Mouse (Mus musculus): Measurements from ENCODE around the gene Sugp2.
A peak's percentile ranks its signal among the peaks of the same experiment; 100 is the strongest.

Sugp2 gene

DNA sequence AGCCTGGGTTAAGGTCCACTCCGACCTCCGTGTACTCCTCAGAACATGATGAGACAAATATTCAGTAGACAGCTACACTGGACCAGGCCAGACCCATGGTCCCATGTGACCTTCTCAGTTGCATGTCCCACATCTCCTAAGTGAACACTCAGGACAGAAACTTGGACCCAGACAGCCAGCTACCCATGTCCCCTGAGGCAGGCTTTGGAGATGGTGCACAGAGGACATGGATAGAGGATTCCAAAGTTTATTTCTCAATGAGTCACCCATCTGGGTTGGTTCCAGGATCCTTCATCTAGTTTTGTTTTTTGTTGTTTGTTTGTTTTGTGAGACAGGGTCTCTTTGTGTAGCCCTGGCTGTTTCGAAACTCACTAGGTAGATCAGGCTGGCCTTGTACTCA is 13.1 kb upstream of the Sugp2 start:
- no peak for DNase-seq (ENCODE audit: low spot score)

DNA sequence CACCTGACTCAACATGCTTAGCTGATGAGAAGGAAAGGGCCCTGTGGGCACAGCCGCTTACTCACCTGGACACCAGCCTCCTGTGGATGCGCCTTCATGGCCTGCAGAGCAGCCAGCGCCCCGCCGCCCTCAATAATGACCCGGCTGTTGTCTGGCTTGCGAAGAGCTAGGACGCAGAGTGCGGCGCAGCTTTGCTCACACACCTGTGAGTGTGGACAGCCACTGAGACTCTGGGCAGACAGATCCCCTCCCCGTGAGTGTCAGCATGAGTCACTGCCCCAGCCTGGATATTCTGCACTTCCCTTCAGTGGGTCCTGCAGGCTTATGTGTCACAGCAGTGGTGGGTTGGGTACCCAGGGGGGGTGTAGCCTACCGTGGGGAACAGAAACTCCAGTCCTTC is 12.0 kb upstream of the Sugp2 start:
- no peak for DNase-seq (ENCODE audit: low spot score)

DNA sequence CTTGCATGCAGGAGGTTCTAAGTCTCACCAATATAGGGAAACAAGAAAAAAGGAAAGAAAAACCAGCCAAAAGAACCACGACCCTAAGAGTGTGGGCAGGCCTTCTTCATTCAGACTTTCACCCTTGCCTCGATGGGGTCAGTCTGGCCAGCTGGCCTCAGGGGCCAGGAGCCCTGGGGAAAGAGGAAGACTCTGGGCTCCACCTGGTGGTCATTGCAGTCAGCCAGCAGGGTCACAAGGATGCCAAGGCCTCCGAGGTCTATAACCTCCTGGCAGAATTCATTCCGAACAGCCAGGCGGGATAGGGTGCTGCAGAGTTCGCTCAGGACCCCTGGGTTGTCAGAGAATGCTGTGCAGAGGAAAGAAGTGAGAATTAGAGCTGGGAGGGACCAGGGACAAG is 10.7 kb upstream of the Sugp2 start:
- peak; percentile 76 for DNase-seq (ENCODE audit: low spot score)

DNA sequence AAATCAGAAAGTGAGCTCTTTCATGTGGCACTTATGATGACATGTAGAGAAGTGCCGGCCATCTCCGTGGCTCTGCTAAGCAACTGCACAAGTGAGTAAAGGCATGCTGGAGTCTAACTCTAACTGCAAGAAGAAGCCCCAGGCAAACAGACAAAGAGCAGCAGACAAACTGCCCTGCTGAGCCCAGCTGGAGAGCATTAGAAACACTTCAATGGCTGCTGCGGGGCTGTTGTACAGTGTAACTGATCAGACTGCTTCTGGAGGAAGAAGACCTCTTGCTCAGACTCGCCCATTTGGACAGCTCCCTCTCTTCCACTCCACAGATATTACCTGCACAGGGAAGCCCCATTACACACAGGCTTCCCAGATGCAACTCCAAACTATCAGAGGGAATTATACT is 6.0 kb upstream of the Sugp2 start:
- DNase-seq (ENCODE audit: low spot score): no peak

DNA sequence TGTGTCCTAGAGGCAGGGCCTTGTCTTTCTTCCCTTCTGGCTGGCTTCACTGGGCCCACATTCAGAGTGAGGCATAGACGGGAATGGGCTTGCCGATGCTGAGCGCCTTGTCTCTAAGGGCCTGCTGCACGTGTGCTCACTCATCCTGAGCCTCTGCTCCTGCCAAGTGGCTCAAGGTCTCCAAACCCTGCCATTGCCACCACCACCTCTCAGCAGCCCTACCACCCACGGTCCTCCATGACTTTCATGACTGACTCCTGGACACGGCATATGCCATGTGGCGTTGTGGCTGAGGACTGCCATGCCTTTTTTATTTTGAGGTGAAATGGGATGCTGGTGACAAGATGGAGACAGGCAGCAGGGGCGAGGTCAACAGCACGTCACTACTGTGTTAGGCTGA is 3.2 kb upstream of the Sugp2 start:
- DNase-seq (ENCODE audit: low spot score): no peak

DNA sequence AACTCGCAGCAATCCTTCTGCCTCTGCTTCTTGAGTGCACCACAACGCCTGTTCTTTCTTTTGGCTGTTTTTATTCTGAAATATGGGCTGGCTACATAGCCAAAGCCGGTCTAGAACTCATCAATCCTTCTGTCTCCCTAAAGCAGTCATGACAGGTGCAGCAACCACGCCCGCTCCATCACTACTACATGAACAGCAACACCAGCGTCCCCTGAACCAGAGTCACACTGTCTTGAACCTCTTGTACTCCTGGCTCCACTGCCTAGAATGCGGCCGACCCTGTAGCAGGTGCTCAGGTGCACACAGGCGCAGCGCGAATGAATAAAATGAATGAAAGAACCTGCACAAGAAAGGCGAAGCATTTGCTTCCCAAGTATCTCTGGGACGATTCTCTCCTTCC is 420 bp upstream of the Sugp2 start:
- no peak for DNase-seq (ENCODE audit: low spot score)

DNA sequence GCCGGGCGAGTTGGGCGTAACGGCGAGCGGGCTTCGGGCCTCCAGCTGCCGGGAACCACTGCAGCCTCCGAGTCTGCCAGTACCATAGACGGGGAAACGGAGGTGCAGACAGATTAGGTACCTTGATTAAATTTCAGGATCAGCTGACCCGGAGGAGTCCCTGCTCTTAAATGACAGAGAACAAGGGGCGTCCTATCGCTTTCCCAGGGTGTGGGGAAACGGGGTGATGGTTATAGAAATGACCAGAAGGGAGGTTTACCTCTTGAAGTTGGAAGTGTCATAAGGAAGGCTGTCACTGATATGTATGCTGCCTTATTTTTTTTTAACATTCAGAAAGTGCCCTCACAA is 729 bp downstream of the Sugp2 start:
- DNase-seq (ENCODE audit: low spot score): no peak

DNA sequence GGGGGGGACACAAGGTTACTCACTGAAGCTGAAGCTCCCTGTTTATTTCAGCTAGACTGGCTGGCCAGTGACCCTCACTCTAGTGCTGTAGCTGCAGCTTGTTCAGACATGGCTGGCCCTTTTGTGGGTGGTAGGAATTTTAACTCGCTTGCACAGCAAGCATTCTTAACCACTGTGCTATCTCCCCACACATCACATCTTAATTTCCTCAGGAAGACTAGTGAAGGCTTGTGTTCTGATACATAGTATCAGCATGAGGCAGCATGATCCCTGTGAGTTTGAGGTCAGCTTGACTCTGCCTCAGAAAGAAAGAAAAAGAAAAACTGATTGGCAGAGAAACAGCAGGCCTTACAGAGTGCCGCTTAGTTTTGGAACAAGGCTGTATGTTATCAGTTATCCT is 3.8 kb downstream of the Sugp2 start:
- DNase-seq (ENCODE audit: low spot score): no peak

DNA sequence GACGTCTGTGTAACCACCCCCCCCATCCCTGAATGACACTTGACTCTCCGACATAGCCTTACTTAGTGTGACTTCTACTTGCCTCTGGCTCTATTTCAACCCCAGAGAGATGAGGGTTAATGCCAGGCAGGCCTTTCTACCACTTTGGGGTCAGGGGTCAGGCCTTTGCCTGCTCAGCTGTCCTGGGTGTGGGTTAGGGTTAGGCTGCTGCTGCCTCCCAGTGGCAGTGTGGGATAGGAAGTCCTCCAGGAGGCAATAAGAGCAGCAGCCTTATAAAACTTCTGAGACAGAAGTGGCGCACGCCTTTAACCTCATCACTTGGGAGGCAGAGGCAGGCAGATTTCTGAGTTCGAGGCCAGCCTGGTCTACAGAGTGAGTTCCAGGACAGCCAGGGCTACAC is 6.6 kb downstream of the Sugp2 start:
- DNase-seq (ENCODE audit: low spot score): no peak

DNA sequence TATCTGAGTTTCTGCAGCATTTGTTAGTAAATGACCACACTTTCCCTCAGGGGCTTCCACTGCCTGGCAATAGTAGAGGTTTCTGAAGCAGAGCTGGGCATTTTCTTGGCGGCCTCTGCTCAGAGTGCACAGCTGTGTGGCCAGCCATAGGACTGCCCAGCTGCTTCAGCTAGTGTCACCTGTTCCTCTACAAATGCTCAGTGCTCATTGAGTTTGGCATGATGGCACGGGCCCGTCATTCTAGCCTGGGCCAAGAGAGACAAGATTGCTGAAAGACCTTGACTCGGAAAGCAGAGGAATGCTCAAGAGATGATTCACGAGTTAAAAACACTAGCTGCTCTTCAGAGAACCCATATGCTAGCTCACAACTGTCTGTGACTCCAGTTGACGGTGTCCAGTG is 12.6 kb downstream of the Sugp2 start:
- DNase-seq (ENCODE audit: low spot score): no peak

DNA sequence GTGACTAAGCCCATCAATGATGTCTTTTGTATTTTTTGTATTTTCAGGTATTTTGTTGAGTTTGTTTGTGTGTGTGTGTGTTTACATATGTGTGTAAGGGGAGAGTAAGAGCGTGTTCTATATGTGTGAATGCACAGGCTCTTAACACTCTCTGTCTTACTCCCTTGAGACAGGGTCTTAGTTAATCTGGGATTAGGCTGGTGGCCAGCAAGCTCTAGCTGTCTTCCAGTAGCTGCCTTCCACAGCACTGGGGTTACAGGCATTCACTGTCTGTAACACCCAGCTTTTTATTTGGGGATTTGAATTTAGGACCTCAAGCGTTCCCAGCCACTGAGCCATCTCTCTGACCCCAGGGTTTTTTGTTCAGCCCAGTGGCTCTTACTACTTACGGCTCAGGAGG is 13.8 kb downstream of the Sugp2 start:
- DNase-seq (ENCODE audit: low spot score): no peak

DNA sequence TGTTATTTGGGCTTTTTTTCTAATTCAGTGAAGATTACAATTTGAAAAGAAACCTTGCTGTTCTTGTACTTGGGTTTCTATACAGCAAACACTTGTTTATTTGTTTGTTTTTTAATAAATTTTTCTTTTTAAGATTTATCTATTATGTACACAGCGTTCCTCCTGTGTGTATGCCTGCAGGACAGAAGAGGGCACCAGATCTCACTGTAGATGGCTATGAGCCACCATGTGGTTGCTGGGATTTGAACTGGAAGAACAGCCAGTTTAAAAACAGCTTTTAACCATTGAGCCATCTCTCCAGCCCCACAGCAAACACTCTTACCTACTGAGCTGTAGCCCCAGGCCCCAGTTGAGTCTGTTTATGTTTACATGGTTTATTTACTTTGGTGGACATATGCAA is 20.6 kb downstream of the Sugp2 start:
- no peak for DNase-seq (ENCODE audit: low spot score)

DNA sequence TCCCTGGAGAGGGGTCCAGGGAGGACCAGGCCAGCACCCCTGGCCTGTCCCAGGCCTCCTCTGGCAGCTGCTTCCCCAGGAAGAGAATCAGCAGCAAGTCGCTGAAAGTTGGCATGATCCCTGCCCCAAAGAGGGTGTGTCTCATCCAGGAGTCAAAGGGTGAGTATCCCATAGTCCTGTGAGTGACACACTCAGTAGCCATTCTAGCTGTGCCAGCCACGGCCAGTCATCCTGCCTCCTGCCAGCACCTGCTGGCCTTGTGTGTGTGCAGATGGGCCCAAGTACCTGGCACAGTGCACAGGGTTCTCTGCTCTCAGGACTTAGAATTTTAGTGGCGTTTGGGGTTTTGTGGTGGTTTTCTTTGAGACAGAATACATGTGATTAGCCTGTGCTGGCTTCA is 23.4 kb downstream of the Sugp2 start:
- DNase-seq (ENCODE audit: low spot score): no peak

DNA sequence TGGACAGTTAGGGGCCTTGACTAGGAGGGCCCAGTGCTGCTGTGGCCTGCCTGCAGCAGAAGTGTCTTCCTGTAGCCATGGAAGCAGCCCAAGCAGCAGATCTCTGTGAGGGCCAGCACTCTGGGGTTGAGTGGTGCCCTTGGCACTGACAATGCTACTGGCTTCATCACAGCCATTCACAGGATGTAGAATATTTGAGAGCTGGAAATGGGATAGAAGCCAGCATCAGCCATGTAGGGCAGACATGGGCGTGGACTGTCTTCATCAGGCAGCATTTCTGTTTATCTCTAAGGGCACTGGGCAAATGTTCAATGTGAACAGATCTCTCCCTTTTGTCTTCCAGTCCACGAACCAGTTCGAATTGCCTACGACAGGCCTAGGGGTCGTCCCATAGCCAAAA is 24.6 kb downstream of the Sugp2 start:
- no peak for DNase-seq (ENCODE audit: low spot score)

DNA sequence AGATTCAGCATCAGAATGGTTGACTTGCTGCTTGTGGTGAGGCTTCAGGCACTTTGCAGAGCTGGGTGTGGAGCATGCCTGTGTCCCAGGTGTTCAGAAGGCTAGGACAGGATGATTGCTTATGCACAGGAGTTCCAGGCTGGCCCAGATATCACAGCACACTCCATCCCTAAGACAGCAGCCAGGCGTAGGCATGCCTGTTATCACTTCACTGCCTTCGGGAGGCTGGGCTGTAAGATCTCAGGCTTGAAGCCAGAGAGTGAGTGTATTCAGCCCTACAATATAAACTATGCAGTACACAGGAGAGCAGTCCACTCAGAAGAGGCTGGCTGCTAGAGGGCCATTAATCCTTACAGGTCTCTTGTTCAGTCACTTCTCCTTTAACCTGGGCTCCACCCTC is 25.0 kb downstream of the Sugp2 start:
- DNase-seq (ENCODE audit: low spot score): no peak

DNA sequence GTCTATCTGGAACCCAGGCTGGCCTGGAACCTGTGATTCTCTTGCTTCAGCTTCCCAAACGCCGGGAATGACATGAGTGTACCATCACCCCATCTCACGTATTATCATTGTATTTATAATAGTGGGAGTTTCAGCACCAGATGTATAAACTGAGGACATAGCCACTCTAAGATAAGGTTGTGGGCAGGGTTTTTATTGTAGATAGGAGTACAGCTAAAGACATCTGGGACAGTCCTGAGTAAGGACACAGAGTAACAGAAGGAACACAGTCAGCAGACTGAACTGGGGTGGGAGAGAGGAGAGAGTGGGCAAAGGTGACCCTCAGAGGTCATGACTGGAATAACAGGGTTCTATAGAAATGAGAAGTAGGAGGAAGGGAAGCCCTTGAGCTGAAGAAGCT is 33.6 kb downstream of the Sugp2 start:
- no peak for DNase-seq (ENCODE audit: low spot score)

DNA sequence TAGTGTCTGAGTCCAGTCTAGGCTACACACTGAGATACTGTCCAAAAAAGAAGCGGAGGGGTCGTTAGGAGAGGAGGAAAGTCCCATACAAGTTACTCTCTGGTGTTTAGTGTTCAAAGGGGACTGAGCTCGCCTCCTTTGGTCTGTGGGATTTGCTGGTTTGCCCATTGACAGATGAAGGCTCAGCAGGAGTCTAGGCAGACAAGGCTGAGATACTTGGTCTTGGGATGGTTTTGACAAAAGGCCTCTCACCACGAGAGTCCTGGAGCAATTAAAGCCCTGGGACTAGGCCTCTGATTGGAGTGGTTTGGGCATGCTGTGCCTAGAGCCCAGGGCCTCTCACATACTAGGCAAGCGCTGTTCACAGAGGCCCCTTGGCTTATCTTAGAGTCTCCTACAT is 34.3 kb downstream of the Sugp2 start:
- DNase-seq (ENCODE audit: low spot score): no peak

DNA sequence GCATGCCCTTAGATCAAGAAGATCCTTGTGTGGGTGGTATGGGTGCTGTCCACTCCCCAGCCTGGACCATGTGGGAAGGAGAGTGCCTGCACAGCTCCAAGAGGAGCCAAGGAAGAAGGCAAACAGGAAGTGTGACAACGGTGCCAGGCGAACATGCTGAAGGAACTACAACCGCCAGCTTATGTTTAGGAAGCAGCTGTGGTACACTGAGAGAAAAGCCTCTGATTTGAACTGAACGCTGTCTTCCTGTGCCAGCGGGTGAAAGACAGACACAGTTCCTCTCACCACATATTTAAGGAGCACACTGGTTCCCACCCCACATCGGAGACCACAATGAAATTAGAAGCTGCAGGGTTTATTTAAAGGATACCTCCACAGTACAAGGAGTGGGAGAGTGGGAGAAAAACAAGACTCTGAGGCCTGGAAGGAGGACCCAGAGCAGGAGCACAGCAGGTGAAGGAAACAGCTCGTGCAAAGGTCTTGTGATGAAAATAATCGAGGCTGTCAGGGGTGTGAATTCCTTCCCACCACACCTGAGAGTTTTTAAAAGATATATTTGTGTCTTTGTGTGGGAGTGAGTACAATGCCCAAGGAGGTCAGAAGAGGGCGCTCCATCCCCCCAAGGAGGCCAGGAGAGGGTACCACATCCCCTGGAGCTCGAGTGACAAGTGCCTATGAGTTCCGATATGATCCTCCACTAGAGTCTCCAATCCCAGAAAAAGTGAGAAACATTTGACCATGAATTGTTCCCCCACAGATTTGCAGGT is 35.0 kb downstream of the Sugp2 start:
- peak; percentile 67 for DNase-seq (ENCODE audit: low spot score)

DNA sequence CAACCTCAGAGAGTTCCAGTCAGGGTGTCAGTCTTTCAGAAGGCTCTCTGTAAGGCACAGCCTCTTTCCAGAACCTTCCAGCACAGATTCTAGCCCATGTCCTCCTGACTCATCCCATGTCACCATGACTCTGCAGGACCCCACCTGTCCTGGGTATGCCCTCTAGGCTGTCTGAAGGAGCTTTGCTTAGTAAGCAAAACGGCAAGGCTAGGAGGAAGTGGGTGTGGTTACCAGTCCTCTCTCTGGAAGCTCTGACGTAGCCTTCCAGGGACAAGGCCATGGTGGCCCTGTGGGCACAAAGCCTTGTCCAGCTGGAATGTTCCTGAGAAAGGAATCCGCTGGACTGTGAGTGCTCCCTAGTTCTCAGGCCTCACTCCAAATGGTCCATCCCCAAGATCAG is 38.9 kb downstream of the Sugp2 start:
- no peak for DNase-seq (ENCODE audit: low spot score)

DNA sequence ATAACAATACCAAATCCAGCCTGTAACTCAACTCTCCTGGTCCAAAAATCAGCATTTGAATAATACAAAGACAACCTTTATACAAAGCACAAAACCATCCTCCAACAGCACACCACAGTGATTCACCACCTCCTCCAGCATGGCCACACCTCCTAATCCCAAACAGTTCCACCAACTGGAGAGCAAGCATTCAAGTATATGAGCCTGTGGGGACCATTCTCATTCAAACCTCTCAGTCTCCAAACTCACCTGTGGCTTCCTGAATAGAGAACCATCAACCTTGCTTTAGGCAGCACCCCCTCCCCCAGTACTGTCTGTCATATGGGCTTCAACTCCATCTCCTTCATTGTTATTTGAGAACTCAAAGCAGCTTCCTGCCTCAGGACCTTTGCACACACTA is 40.3 kb downstream of the Sugp2 start:
- DNase-seq (ENCODE audit: low spot score): no peak

DNA sequence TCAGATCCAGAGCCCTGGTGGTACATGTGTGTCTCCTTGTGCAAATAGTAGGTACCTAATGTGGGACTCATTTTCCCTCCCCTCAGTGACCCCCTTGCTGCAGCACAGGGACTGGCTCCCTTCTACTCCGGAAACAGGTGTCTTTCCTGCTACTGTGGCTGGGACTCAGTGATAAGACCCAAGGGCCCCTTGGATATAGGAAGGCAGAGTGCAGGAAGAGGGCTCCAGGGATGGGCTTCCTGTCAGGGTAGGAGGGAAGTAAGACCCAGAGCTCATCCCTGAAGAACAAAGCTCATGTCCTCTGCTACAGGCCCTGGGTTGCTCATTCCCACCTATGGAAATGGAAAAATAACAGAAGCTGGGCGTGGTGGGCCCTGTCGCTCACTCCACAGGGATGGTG is 42.5 kb downstream of the Sugp2 start:
- no peak for DNase-seq (ENCODE audit: low spot score)

DNA sequence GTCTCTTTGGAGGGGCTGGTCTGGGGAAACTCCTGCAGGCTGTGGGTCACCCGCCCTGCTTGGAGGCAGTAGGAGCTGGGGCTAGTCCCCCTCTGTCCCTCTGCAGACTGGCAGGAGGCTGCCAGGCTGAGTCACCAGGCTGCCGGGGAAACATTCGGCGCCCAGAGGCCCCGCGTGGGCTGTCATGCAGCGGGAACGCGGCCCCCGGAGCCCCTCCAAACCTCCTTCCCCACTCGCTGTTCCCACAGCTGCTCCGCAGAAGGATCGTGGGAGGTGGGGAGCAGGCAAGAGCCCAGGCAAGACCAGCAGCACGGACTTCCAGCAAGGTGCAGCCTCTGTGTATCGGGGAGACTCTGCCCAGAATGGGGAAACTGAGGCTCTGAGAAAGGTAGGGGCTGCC is 44.1 kb downstream of the Sugp2 start:
- DNase-seq (ENCODE audit: low spot score): no peak

DNA sequence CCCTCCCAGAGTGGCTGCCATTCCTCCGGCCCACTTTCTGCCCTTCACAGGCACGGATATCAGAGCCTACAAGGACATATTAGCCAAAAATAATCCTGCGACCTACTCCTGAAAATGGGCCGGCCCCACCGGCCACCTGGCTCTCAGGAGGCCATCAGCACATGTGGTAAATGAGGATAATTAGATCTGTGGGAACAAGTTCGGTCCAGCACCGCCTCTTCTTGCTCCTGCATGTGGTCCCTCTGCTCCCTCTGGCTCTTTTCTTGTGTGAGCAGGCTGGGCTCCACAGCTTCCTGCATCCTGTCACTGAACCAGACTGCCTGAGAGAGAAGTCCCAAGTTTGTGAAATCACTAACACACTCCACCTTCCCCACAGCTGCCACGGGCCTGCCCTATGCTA is 45.2 kb downstream of the Sugp2 start:
- no peak for DNase-seq (ENCODE audit: low spot score)

DNA sequence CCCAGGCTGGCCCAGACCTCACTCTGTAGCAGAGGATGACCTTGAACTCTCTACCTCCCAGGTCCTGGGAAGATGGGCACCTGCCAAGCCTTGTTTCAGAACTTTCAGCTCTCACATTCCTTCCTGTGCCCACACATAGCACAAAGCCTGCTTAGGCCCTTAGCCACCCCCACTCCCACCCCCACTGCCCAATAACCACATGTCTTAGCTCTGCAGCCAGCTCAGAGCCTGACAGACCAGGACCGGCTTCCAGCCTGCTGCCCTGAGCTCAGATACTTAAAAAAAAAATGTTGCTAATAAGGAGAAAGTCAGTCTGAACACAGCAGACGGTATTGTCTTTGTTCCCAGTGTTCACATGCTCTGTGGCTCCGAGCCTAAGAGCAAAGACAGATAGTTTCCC is 47.0 kb downstream of the Sugp2 start:
- DNase-seq (ENCODE audit: low spot score): peak; percentile 83

DNA sequence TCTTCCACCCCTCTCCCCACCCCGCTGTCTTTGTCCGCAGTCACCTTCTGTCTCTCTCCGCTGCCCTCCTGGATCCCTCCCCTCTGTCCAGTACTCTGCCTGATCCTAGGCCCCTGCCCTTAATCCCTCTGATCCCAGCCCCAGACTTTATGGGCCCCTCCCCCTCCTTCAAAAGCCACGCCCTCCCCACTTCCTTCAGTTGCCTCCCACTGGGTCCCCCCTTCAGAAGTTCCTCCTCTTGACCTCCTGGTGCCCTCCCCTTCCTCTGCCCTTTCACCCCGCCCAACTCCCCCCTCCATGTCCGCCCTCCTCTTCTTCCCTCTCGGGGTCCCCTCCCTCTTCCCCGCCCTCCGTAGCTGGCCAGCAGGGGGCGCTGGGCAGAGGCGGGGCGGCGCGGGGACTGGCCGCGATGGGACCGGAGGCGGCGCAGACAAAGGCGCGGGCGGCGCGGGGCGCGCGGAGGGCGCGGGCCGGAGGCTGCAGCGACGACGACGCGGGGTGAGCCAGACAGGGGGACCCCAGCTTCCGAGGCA is 48.6 kb downstream of the Sugp2 start, which contains the start of gene Homer3:
Gene Homer3, plus strand, starts transcription at position 225 of the 533 bp plus-strand sequence.
- peak; percentile 95 for DNase-seq (ENCODE audit: low spot score)
